Mouse (Mus musculus) small intestine, adult 10 weeks (tissue): ENCODE data around the gene Tgfbrap1. TPM values are rescaled to one million over a fixed set of nuclear protein-coding genes. Genes with fewer than 3 reads are reported as not detected.

Source experiments
- polyA plus RNA-seq: library from polyadenylated mRNA; stranded (reverse); fragments of 350-450 nt; fragmentation: Illumina TruSeq; extraction: RNeasy Lipid Tissue Mini Kit (QIAGEN cat#74804); gene quantifications from one replicate; pipeline ENCODE4 v1.2.3, GENCODE M21; 2014; ENCODE audit warnings: low replicate concordance

Gene Tgfbrap1
- 6.3 TPM for polyA plus RNA-seq

DNA sequence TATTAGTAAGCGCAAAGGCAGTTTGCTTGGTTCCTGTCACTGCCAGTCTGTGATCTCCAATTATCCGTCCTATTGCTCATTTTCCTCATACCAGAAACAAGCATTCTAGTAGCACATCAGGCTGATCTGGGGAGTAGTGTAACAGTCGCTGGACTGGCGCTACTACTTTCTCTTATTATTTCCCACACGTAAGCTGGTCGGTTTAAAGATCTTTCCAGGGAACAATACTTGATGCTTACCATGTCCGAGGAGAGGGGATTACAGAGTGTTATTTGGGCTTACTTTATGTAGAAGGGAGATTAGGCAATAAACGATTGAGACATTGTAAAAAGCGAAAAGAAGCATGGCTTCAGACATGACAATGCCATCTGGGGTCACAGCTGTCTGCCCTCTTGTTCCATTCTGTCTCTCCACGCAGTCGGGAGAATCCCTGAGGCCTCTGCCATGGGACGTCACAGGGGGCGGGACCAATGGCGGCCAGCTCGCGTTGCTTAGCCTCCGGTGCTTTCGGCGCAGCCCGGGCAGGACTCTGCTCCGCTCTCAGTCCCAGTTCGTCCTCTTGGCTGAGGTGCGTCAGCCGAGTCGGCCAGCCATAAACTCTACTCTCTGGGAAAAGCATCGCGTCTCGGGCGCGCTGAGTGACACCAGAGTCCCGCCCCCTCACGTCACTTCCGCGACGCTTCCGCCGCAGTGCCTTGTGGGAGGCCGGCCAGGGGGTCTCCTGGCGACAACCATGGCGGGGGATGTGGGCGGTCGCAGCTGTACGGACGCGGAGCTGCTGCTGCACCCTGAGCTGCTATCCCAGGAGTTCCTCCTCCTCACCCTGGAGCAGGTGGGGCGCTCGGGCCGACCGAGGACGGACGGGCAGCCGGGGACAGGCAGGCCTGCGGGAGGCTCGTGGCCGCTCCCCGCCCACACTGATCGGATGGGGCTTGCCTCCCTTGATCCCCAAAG, at the start of gene Tgfbrap1, which contains the start of gene AI597479:
Gene Tgfbrap1 (minus strand): TSS at position 607 of the 954 bp plus-strand sequence.
Gene AI597479 (plus strand): TSS at position 680 of the 954 bp plus-strand sequence.

Other genes with a start within 250 kb of the Tgfbrap1 start
- 36.1 TPM for gene Mrps9, start 247.4 kb downstream of the Tgfbrap1 start, polyA plus RNA-seq
- 0.19 TPM for gene Gpr45, start 145.8 kb downstream of the Tgfbrap1 start, polyA plus RNA-seq
- 25.2 TPM for gene AI597479, start 73 bp upstream of the Tgfbrap1 start, polyA plus RNA-seq
- 19.6 TPM for gene Fhl2, start 98.3 kb upstream of the Tgfbrap1 start, polyA plus RNA-seq